Comparison of ENCODE assay signal across 9 mouse cellular contexts in genomic region chr16:44778538-44779147, GRCm38 (mm10). TPM values are rescaled to one million over a fixed set of nuclear protein-coding genes. Genes with fewer than 3 reads are reported as not detected.
DNase-seq lines count a peak whose midpoint lies in the region; TF ChIP-seq lines count a peak whose summit lies in the region.
"Had no signal": no experiment of that assay in that cellular context is flagged by ENCODE, and none has a peak within 500 bp of the region (broad histone marks: within the 10 kb centered on the region; RNA-seq: fewer than 3 reads in every experiment).

No protein-coding gene starts in this region.

- TF ChIP-seq POLR2A in cerebellum, adult 2 months (IDR thresholded peaks at IDR 0.05; ENCODE audit: borderline replicate concordance, insufficient read depth, low read length) = no peak

- TF ChIP-seq CTCF in cerebellum, adult 2 months (IDR thresholded peaks at IDR 0.05; ENCODE audit: borderline replicate concordance, insufficient read depth, low read depth, low read length) = no peak

- 89% methylated on average over 17 of the region's 17 CpGs for WGBS in midbrain, embryonic 10.5 days
- 83% methylated on average over 17 of the region's 17 CpGs for WGBS in cerebellum, adult 2 months

- no peak overlapping the region for H3K4me3 ChIP-seq in midbrain, embryonic 10.5 days
- no peak overlapping the region for H3K4me3 ChIP-seq in cerebellum, adult 2 months (replicated peaks; ENCODE audit: insufficient read depth, low read depth, low read length)

- no peak overlapping the region for H3K27ac ChIP-seq in midbrain, embryonic 10.5 days (replicated peaks)
- no peak overlapping the region for H3K27ac ChIP-seq in cerebellum, adult 2 months (ENCODE audit: insufficient read depth, low read length)

- DNase-seq in layer of hippocampus, postnatal 36 days = peak; percentile 6 to 10
- DNase-seq in layer of hippocampus, adult 9-10 months (ENCODE audit: low spot score) = no peak
- peak; percentile 49 for DNase-seq in heart, adult 8-10 months (ENCODE audit: low spot score)
- peak; percentile 21 to 45 for DNase-seq in kidney, postnatal 25 days
- DNase-seq in monocyte, adult 2 months (ENCODE audit: low read depth in 1 of 2, low spot score in 2 of 2) = peak; percentile 19 to 42
- DNase-seq in yolk sac, embryonic 10.5 days (ENCODE audit: low spot score) = no peak
- DNase-seq in midbrain, embryonic 10.5 days (ENCODE audit: low spot score) = no peak
- no peak for DNase-seq in cerebellum, adult 2 months

- no peaks in the 10 kb centered on the region for H3K9me3 ChIP-seq in midbrain, embryonic 10.5 days (replicated peaks)

- no peaks in the 10 kb centered on the region for H3K4me1 ChIP-seq in midbrain, embryonic 10.5 days
- no peaks in the 10 kb centered on the region for H3K4me1 ChIP-seq in cerebellum, adult 2 months (ENCODE audit: control insufficient read depth, insufficient read depth, low read length)

- no peaks in the 10 kb centered on the region for H3K27me3 ChIP-seq in midbrain, embryonic 10.5 days (ENCODE audit: low read depth, poor library complexity, severe bottlenecking)
- H3K27me3 ChIP-seq in cerebellum, adult 2 months (ENCODE audit: control insufficient read depth, insufficient read depth, low read length) = no peaks in the 10 kb centered on the region
- H3K27me3 ChIP-seq: Patski had no signal

- H3K36me3 ChIP-seq in midbrain, embryonic 10.5 days = no peaks in the 10 kb centered on the region

RNA-seq across cellular contexts. Expression of gene Cd200r1, which starts 13.1 kb away (rescaled TPM):
- total RNA-seq in layer of hippocampus, postnatal 36 days (2021) = under 1 TPM in 1 of 2 experiments, not detected in 1; 0.40 TPM
- total RNA-seq in heart, adult 8-10 months (2022) = under 1 TPM in 3 of 4 experiments, not detected in 1; 0.27 to 0.63 (median 0.28) TPM
- polyA plus RNA-seq in midbrain, embryonic 10.5 days (2016; fragmentation: Nextera tagmentation; extraction: Ambion mirVana) = 0.54 and 0.72 TPM in 2 replicates
- 0.18 and 0.24 TPM in 2 replicates for polyA plus RNA-seq in cerebellum, adult 2 months (2012; rRNA removed)

RNA-seq across cellular contexts. Expression of gene Gtpbp8, which starts 32.5 kb away (rescaled TPM):
- 10 to 100 TPM; 24.7 to 25.1 TPM for total RNA-seq in layer of hippocampus, postnatal 36 days (2021)
- 10 to 100 TPM in 3 of 4 experiments, 1 to 10 TPM in 1; 9.6 to 11.7 (median 10.9) TPM for total RNA-seq in heart, adult 8-10 months (2022)
- 29.8 and 31.7 TPM in 2 replicates for polyA plus RNA-seq in midbrain, embryonic 10.5 days (2016; fragmentation: Nextera tagmentation; extraction: Ambion mirVana)
- 19.2 and 22.5 TPM in 2 replicates for polyA plus RNA-seq in cerebellum, adult 2 months (2012; rRNA removed)

RNA-seq across cellular contexts. Expression of gene Cd200r4, which starts 32.9 kb away (rescaled TPM):
- total RNA-seq in layer of hippocampus, postnatal 36 days (2021) = not detected
- under 1 TPM in 1 of 4 experiments, not detected in 3; 0.14 TPM for total RNA-seq in heart, adult 8-10 months (2022)
- polyA plus RNA-seq in midbrain, embryonic 10.5 days (2016; fragmentation: Nextera tagmentation; extraction: Ambion mirVana) = 0.11 TPM in 1 of 2 replicates, not detected in the other
- polyA plus RNA-seq in cerebellum, adult 2 months (2012; rRNA removed) = 0.15 and 0.24 TPM in 2 replicates
- polyA plus RNA-seq: Patski had no signal

RNA-seq across cellular contexts. Expression of gene Nepro, which starts 54.5 kb away (rescaled TPM):
- 1 to 10 TPM; 5.4 to 6.0 TPM for total RNA-seq in layer of hippocampus, postnatal 36 days (2021)
- total RNA-seq in heart, adult 8-10 months (2022) = 1 to 10 TPM; 4.1 to 6.4 (median 5.2) TPM
- polyA plus RNA-seq in midbrain, embryonic 10.5 days (2016; fragmentation: Nextera tagmentation; extraction: Ambion mirVana) = 11.3 and 14.0 TPM in 2 replicates
- polyA plus RNA-seq in cerebellum, adult 2 months (2012; rRNA removed) = 3.9 and 5.0 TPM in 2 replicates

Comparison
In these comparisons a context has a peak if more than half of its experiments do, and no peak if none do; other contexts are left out.
1. DNase-seq: peak in layer of hippocampus, postnatal 36 days (2 of 2), heart, adult 8-10 months (single experiment), kidney, postnatal 25 days (2 of 2) and monocyte, adult 2 months (2 of 2); none in layer of hippocampus, adult 9-10 months (single experiment), yolk sac, embryonic 10.5 days (single experiment), midbrain, embryonic 10.5 days (single experiment) and cerebellum, adult 2 months (0 of 2).